Mouse (Mus musculus) embryonic facial prominence, embryonic 12.5 days (tissue): ENCODE measurements at regions not wholly inside any gene's neighbourhood (a gene's known extent, or its start where the extent isn't known, plus 50 kb on each side); places are given as distances from the start of the nearest gene placed in this dataset.

Experiments
- ATAC-seq: fragments of 200-750 bp; cut with Nextera tagmentation; 2 replicates; pipeline ENCODE4 v1.8.0; 2017; ENCODE audit not compliant: insufficient number of reproducible peaks, insufficient read depth, low FRiP score, low TSS enrichment
- H3K27ac ChIP-seq: fragments of 300-500 bp; sonication (generic); 2 replicates; pipeline ENCODE4 v1.5.1; 2016; ENCODE audit warnings: mild to moderate bottlenecking
- H3K27me3 ChIP-seq: fragments of 300-500 bp; sonication (generic); 2 replicates; pipeline ENCODE4 v1.6.1; 2016; ENCODE audit warnings: mild to moderate bottlenecking, moderate library complexity
- H3K36me3 ChIP-seq: fragments of 300-500 bp; sonication (generic); 2 replicates; pipeline ENCODE4 v1.6.1; 2016; ENCODE audit warnings: mild to moderate bottlenecking
- H3K4me1 ChIP-seq: fragments of 300-500 bp; sonication (generic); 2 replicates; pipeline ENCODE4 v1.6.1; 2016
- H3K4me2 ChIP-seq: fragments of 300-500 bp; sonication (generic); replicated peaks from 2 replicates; pipeline ENCODE4 v1.6.1; 2016; ENCODE audit warnings: mild to moderate bottlenecking, moderate library complexity
- H3K4me3 ChIP-seq: fragments of 300-500 bp; sonication (generic); 2 replicates; pipeline ENCODE4 v1.5.1; 2016; ENCODE audit warnings: mild to moderate bottlenecking
- H3K9ac ChIP-seq: fragments of 300-500 bp; sonication (generic); 2 replicates; pipeline ENCODE4 v1.6.1; 2016; ENCODE audit warnings: mild to moderate bottlenecking, moderate library complexity
- H3K9me3 ChIP-seq: fragments of 300-500 bp; sonication (generic); 2 replicates; pipeline ENCODE4 v1.6.1; 2016; ENCODE audit warnings: mild to moderate bottlenecking, moderate library complexity
- WGBS: fragments of 180-500 bp; shearing (Covaris S2); methylation state at CpG from one replicate; pipeline ENCODE4 v1.1.7; 2016; 5-methylcytosine and 5-hydroxymethylcytosine counted together

DNA sequence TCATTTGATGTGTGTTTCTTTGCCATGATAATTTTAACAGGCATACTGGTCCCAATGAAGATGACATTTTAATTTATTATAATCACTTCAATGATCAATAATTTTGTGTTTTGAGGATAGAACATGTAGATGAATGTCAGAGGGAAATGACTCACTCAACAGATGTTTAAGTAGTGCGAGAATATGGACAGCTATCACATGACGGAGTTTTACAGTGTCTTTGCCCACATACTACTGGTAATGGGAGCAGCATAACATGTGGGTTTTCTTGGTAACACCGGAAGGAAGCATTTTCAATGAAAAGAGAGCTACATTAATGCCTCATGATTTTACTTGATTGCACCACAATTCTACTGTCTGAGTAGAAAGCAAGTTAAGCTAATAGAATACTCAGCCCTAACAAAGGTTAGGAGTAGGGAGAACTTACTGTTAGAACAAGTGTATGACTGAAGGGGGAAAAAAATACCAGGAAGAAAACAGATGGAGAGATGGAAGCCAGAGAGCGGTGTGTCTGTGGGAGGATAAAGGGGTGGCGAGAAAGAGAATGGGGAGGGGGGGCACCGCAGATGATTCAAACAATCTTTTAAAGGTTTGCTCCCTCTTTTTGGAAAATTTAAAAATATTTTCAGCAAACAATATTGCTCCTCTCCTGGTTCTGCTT lies 142.0 kb upstream of the Dph6 start:
- Histone ChIP-seq H3K4me3 (no peak overlapping the region), H3K4me2 (no peak overlapping the region), H3K27ac (no peak overlapping the region), H3K4me1 (no peaks in the 10 kb centered on the region), H3K27me3 (no peaks in the 10 kb centered on the region), H3K36me3 (no peaks in the 10 kb centered on the region), H3K9ac (no peak overlapping the region), H3K9me3 (no peaks in the 10 kb centered on the region)
- no peak for ATAC-seq
- whole genome bisulfite sequencing, result 87% methylated on average over 6 of the region's 6 CpGs

DNA sequence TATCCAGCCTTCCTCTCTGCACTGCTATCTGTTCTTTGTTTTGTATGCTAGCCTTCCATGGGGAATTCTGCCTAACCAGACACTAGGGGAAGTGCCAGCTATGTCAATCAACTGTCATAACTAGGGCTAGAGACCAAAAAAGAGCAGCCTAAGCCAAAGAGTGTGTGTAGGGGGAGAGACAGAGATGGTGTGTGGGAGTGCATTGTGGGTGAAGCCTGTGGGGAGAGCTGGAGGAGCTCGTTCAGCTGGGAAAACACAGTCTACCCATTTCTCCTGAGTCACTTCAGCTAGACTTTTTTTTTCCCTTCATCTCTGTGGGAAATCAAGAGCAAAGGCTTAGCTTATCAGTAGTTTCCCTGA lies 142.5 kb upstream of the Dph6 start:
- Histone ChIP-seq H3K27me3 (no peaks in the 10 kb centered on the region), H3K9me3 (no peaks in the 10 kb centered on the region), H3K27ac (no peak overlapping the region), H3K9ac (no peak overlapping the region), H3K36me3 (no peaks in the 10 kb centered on the region), H3K4me1 (no peaks in the 10 kb centered on the region), H3K4me3 (no peak overlapping the region), H3K4me2 (no peak overlapping the region)
- 39% methylated on average over 1 of the region's 1 CpGs for WGBS
- ATAC-seq, result no peak

DNA sequence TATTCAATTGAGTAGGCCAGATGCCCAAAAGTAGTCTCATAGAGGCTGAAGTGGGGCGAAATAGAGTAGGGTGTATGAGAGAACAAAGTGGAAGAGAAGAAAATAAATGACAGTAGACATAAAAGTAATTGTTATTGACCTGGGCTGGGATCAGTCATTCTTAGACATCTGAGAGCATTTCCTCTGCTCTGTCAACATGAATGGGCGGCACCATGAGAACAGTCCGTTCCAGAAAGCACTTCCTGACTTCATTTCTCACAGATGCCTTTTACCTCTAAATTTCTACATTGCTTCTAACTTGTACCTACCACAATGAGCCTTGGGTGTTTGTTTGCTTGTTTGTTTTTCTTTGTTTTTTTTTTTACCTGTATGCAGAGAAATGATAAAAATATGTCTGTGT lies 148.5 kb upstream of the Dph6 start:
- no peaks in the 10 kb centered on the region for H3K9me3 ChIP-seq
- no peaks in the 10 kb centered on the region for H3K4me1 ChIP-seq
- no peak overlapping the region for H3K27ac ChIP-seq
- no peak for ATAC-seq
- H3K36me3 ChIP-seq, result no peaks in the 10 kb centered on the region
- H3K27me3 ChIP-seq, result no peaks in the 10 kb centered on the region
- H3K9ac ChIP-seq, result no peak overlapping the region
- H3K4me3 ChIP-seq, result no peak overlapping the region
- 82% methylated on average over 3 of the region's 3 CpGs for WGBS
- no peak overlapping the region for H3K4me2 ChIP-seq

DNA sequence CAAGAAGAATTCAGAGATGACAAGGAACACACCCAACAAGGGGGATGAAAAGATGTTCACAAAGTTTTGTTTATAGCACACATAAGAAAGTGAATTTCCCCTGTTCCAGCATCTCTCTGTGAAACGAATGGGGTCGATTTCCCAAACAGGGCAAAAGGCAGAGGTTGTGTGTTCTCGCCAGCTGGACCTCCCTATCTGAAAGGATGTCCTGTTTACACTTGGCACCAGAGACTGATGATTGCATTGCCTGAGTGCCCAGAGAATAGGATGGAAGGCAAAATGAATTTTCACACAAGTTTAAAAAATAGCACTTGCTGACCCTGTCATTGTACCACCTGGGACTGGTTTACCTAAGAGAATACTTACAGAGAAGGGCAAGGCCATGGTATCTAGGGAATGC lies 149.2 kb upstream of the Dph6 start:
- Histone ChIP-seq H3K36me3 (no peaks in the 10 kb centered on the region), H3K9me3 (no peaks in the 10 kb centered on the region), H3K27ac (no peak overlapping the region), H3K9ac (no peak overlapping the region), H3K4me3 (no peak overlapping the region), H3K4me1 (no peaks in the 10 kb centered on the region), H3K4me2 (no peak overlapping the region), H3K27me3 (no peaks in the 10 kb centered on the region)
- ATAC-seq, result no peak
- WGBS, result 76% methylated on average over 3 of the region's 3 CpGs

DNA sequence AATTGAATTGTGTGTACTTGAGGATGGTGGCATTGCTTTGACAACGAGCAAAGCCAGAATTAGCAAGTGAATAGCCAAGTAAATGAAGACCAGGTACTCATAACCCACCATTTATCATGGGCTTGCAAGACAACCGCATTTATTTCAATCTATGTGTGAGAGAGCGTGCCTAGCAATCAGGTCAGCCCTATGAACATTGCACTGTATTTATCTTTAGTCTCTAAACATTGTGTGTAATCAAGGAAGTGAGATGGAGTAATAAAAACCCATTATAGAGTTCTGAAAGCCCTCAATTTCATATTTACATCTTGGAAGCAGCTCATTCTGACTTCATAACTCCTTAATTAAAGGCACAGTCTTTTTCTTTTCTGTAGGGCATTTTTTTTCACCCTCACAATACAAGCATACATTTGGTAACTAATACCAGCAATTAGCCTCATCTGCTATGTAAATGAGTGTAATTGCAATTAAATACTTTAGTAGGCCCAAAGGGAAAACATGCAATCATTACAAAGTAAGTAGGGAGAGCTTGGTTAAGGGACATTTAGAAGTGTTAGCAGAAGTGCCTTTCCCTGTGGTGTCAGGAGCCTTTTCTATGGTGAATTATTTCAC lies 150.8 kb upstream of the Dph6 start:
- Histone ChIP-seq H3K4me1 (no peaks in the 10 kb centered on the region), H3K27me3 (no peaks in the 10 kb centered on the region), H3K36me3 (no peaks in the 10 kb centered on the region), H3K9me3 (no peaks in the 10 kb centered on the region), H3K4me3 (no peak overlapping the region), H3K9ac (no peak overlapping the region), H3K27ac (no peak overlapping the region), H3K4me2 (no peak overlapping the region)
- ATAC-seq, result no peak
- WGBS, result 81% methylated on average over 3 of the region's 3 CpGs

DNA sequence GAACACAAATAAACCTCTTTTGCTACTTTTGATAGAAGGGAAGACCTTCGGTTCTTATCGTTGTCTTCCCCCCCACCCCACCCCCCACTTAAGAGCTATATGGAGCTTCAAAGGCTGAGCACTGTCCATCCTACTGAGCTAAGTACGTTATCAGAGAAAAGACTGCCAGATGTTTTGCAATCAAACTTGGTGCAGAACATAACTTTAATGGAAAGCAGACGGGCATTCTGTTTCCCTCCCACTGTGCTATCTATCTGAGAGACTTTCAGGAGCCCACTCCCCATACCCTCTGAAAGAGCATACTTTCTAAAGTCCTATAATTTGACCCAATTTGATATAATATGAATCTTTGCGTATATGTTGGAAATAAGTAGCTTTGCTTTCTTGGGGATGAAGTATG lies 153.3 kb upstream of the Dph6 start:
- Histone ChIP-seq H3K27me3 (no peaks in the 10 kb centered on the region), H3K9me3 (no peaks in the 10 kb centered on the region), H3K36me3 (no peaks in the 10 kb centered on the region), H3K27ac (no peak overlapping the region), H3K4me3 (no peak overlapping the region), H3K4me2 (no peak overlapping the region), H3K4me1 (peaks cover 4% of the 10 kb centered on the region; the same call in 1 of the 2 replicates), H3K9ac (no peak overlapping the region)
- WGBS, result 22% methylated on average over 5 of the region's 5 CpGs
- no peak for ATAC-seq

DNA sequence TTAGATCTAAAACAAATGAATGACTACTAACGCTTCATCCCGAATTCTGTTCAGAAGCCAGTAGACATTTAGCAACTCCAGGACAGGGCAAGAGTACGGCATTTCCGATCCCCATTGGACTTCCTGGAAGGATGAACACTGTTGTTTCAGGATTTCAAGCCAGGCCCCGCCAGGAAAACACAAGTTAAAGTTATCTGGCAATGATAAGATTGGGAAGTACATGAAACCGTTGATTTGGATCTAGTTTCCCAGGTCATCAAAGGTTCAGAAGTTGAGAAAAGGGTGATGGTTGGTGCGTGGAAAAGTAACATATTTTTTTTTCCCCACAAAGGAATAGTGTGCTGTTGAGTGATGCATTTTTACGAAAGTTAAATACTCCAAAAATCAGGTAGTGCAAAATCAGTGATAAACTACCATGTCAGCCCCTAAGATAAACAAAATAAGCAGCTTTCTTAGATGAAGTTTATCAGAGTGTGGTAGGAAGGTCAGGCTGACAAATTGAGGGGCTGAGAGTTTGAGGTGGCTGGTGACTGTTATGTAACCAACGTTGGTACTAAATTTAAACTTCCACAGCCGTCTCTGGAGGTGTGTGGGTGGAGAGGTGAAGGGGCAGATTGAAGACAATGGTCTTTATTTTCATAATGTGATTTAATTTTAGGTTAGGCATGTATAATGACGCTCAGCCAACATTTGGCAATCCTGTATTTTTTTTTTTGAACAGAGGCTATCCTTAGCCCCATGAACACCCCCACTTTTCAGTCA lies 157.6 kb upstream of the Dph6 start:
- no peaks in the 10 kb centered on the region for H3K9me3 ChIP-seq
- no peaks in the 10 kb centered on the region for H3K36me3 ChIP-seq
- H3K9ac ChIP-seq, result no peak overlapping the region
- no peaks in the 10 kb centered on the region for H3K27me3 ChIP-seq
- H3K4me3 ChIP-seq, result no peak overlapping the region
- WGBS, result 38% methylated on average over 11 of the region's 11 CpGs
- no peak overlapping the region for H3K27ac ChIP-seq
- H3K4me2 ChIP-seq, result no peak overlapping the region
- no peak for ATAC-seq
- H3K4me1 ChIP-seq, result peaks cover 4% of the 10 kb centered on the region; the same call in 1 of the 2 replicates

DNA sequence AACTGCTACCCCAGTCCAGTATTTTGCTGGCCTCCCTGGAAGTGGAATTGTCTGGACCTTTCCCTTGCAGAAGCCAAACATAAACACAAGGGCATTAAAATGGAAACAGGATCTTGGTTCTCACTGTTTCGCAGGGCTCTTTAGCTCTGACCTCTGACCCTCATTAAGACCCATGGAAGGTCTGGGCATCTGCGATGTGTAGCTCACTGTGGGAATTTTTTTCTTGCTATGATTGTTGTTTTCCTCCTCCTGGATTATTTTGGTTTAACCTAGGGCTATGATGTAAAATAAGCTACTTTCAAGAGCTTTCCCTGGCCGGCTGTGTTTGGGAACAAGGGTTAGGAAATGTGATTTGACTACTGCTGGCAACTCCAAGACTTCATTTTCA lies 158.1 kb upstream of the Dph6 start:
- H3K27ac ChIP-seq, result no peak overlapping the region
- H3K36me3 ChIP-seq, result no peaks in the 10 kb centered on the region
- no peak overlapping the region for H3K9ac ChIP-seq
- WGBS, result 10% methylated on average over 3 of the region's 3 CpGs
- no peak overlapping the region for H3K4me3 ChIP-seq
- no peak overlapping the region for H3K4me2 ChIP-seq
- ATAC-seq, result no peak
- no peaks in the 10 kb centered on the region for H3K27me3 ChIP-seq
- peaks cover 4% of the 10 kb centered on the region; the same call in 1 of the 2 replicates for H3K4me1 ChIP-seq
- no peaks in the 10 kb centered on the region for H3K9me3 ChIP-seq

DNA sequence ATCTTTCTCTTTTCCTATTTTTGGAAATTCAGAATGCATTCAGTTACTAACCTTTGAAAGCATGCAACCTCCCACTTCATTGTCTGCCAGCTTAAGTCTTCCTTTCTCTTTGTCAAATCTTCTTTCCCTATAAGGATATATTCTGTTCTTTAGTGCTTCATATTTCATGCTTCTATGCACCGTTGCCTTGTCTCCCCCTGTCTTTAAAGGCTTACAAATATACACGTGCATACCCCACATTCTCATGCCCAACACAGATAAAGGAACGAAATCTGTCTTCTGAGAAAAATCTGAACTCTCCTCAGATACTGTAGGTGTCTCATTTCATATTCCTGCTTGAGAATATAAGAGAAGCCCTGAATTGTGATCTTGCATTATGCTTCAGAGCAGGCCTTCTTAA lies 167.9 kb upstream of the Dph6 start:
- Histone ChIP-seq H3K4me3 (no peak overlapping the region), H3K9me3 (no peaks in the 10 kb centered on the region), H3K4me2 (no peak overlapping the region), H3K27me3 (no peaks in the 10 kb centered on the region), H3K36me3 (no peaks in the 10 kb centered on the region), H3K27ac (no peak overlapping the region), H3K4me1 (no peaks in the 10 kb centered on the region), H3K9ac (no peak overlapping the region)
- no peak for ATAC-seq
- 63% methylated on average over 3 of the region's 3 CpGs for WGBS

DNA sequence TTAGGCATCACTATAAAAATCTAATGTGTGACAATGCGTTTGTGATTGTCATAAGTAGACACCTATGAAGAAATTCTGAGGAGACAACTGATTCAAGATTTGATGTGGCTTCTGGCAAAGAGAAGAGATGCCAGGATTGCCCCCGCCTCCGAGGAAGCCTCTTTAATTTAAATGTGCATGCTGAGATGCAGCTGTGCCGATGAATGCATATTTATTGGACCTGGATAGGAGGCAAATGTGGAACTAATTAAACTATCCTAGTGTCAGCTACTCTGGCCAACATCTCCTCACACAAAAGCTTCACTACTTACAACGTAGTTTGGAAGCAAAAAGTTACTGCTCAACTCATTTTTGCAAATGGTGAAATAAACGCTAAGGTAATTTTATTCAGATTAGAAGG lies 173.4 kb upstream of the Dph6 start:
- H3K4me2 ChIP-seq, result no peak overlapping the region
- H3K4me1 ChIP-seq, result no peaks in the 10 kb centered on the region
- 44% methylated on average over 6 of the region's 6 CpGs for WGBS
- no peak overlapping the region for H3K9ac ChIP-seq
- no peaks in the 10 kb centered on the region for H3K9me3 ChIP-seq
- H3K27ac ChIP-seq, result no peak overlapping the region
- ATAC-seq, result no peak
- no peaks in the 10 kb centered on the region for H3K36me3 ChIP-seq
- no peak overlapping the region for H3K4me3 ChIP-seq
- H3K27me3 ChIP-seq, result no peaks in the 10 kb centered on the region

DNA sequence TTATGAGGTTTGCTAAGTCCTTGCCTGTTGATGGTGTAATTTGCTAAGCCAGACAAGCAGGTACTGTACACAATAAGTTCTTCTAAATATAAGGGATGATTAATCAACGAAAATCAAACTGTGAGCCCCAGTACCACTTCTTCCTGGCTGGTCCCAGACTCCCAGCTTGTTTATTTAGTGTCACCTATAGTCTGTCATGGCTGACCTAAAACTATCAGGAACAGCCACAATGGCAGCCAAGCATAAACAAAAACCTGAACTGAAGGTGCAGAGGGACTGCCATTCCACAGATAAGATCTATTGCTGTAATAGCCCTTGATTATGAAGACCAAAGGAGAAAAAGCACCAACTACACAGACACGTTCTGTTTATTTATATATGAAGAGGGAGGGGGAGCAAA lies 180.9 kb upstream of the Dph6 start:
- Histone ChIP-seq H3K4me2 (no peak overlapping the region), H3K9me3 (no peaks in the 10 kb centered on the region)

DNA sequence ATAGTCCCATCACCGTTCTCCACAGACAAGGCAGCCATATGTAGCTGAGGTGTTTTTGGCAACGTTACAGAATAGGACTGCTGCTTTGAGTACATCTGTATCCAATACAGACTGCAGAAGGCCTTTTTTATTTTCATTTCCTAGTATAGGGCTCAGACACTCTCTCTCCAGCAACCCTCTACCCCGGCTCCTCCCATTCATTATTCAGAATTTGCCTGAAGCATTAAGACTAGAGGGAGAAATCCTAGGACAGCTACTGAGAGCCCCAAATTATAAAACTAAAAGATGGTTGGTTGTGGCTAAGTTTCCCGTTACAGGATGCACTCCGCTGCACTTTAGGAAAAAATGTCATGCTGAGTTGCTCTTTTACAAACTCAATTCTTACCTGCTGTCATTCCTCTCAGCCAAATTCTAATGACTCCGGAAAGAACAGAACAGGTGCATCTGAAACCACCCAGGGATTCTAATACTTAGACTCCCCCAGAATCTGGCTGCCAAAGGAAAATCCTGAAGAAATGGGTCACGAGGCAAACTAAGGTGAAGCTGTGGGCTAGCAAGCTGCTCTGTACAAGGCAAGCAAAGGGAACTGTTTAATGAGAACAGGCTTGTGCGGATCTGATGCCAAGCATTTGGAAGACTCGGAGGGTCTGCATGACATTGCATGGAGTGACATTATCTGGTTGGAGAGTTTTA lies 189.1 kb upstream of the Dph6 start:
- Histone ChIP-seq H3K27ac (no peak overlapping the region), H3K9me3 (no peaks in the 10 kb centered on the region), H3K36me3 (no peaks in the 10 kb centered on the region), H3K4me2 (no peak overlapping the region), H3K4me3 (no peak overlapping the region), H3K4me1 (no peaks in the 10 kb centered on the region), H3K27me3 (no peaks in the 10 kb centered on the region), H3K9ac (no peak overlapping the region)
- 59% methylated on average over 9 of the region's 9 CpGs for WGBS
- no peak for ATAC-seq

More for the DNA sequence above, 180.9 kb upstream of the Dph6 start:
- H3K27ac ChIP-seq, result no peak overlapping the region
- no peaks in the 10 kb centered on the region for H3K27me3 ChIP-seq
- H3K4me1 ChIP-seq, result 0 out of 2 replicates have a peak, but pooled peaks cover 7% of the 10 kb centered on the region
- H3K9ac ChIP-seq, result no peak overlapping the region
- H3K4me3 ChIP-seq, result no peak overlapping the region
- no peaks in the 10 kb centered on the region for H3K36me3 ChIP-seq
- ATAC-seq, result no peak
- 21% methylated on average over 2 of the region's 2 CpGs for WGBS
